Mouse (Mus musculus): ENCODE results near the gene Otc.
A peak's percentile ranks its signal among the peaks of the same experiment; 100 is the strongest.

Gene Otc

DNA sequence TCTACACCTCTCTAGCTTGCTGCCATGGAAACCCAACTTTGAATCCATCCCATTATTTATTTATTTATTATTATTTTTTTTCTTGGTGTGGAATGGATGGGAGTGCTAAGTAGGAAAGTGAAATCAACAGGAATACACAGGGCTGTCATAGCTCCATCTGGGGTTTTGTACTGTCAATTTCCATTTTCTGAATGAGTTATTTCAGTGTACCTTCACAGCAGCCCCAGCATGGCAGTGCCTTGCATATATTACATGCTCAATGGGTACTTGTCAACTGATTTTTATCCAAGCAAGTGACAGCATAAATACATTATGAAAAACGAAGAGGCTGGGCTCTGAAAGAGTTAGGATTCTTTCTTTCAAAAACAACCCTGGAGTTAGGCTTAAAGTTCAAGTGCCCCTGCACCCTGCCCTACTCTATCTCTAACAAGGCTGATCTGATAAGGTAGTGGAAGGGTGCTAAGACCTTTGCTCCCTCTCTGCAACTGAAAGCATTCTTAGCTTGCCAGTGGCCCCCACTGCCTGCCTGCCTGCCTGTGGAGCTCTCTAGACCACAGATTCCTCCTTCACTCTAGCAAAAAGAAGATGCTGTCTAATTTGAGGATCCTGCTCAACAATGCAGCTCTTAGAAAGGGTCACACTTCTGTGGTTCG lies at the start of gene Otc:
Gene Otc, plus strand, starts transcription at position 454 of the 653 bp plus-strand sequence.
- no peak for DNase-seq (ENCODE audit: low read depth)

DNA sequence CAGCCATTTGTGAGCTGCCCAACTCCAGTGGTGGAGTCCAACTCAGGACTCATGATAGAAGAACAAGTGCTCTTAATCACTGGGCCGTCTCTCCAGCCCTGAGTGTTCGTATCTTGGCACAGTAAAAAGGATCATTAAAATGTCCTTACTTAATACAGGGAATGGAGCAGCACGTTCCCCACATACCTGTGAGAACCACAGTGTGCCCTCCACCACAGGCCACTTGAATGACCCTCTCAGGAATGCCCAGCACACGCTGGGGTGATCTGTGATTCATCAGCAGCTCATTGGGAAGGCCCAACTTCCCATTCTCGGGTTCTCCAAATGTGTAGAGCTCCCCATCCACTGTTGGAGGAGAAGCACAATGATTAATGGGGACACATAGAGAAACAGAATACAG lies 46.2 kb upstream of the Otc start:
- no peak for DNase-seq (ENCODE audit: low read depth)

DNA sequence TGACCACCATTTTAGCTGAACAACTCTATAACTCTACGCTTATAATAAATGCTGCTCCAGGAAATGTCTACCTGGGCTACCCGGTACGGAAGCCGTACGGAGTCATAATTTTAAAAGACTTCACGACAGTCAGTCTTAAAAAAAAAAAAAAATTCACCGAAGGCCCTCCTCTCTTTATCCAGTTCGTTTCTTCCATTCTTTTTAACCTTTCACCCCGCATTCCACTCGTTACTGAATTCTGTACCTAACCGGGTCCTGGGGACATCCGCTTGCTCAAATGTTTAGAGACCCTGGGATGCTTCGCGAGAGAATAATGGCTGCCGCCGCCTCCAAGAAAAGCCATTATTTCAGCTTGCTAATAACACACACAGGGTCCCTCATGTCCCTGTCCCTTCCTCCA lies 36.1 kb upstream of the Otc start:
- peak; percentile 55 for DNase-seq (ENCODE audit: low read depth)

DNA sequence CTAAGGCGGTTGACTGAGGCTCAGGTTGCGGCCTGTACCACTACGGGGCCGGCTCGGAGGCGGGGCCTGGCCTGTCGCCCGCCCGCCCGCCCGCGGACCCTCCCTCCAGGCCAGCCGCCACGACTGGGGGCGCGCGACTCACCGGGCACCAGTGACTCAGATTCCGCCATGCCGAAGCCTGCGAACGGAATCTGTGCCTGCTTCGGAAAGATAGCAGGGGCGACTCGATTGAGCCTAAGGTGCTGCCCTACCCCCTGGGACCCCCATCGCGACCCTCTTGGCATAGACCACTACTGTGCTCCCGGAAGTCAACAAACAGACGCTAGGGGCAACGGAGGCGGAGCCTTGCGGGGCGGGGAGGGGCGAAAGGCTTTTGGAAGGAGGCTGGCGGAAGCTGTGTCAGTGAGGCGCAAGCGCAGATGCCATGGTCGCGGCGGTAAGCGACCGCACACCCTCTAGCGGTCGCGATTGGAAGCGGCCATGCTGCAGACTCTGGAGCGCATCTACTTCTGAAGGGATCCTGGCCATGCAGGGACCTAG lies 35.6 kb upstream of the Otc start, which contains the start of gene Rpgr:
Gene Rpgr, minus strand, starts transcription at position 511 of the 540 bp plus-strand sequence.
- peak; percentile 94 for DNase-seq (ENCODE audit: low read depth)

DNA sequence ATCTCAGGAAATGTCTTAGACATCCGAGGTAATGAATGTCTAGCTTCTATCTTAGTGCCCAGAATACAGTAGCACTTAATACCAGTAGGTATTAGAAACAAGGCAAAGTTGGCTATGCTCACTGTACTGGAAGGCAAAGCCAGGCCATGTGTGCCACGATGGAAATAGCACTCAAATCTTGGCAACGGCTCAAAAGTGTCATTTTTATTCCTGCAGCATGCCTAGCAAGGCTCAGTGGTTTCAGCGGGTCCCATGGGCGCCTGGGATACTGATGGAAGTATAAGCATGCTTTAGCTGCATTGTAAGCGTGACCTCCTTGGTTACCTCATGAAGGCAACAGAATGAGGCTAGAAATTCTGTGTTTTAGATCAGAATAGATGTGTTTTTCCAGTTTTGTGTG lies 32.8 kb upstream of the Otc start:
- peak; percentile 1 for DNase-seq (ENCODE audit: low read depth)

DNA sequence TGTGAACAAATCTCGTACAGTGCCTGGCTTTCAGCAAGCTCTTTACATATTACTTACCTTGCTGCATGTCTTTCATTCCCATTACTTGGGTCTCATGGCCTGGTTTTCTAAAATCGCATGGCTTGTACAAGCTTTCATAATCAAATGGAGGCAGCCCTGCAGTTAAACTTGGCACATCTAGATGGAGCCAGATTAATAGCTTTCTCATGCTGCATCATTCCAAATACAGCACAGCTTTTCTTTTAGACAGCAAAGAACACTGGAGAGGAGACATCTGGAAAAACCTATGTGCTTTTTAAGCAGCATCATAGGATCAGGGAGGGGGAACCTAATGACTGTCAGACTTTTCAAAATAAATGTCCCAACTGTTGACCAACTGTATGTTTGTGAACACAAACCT lies 19.1 kb upstream of the Otc start:
- DNase-seq (ENCODE audit: low read depth): no peak

DNA sequence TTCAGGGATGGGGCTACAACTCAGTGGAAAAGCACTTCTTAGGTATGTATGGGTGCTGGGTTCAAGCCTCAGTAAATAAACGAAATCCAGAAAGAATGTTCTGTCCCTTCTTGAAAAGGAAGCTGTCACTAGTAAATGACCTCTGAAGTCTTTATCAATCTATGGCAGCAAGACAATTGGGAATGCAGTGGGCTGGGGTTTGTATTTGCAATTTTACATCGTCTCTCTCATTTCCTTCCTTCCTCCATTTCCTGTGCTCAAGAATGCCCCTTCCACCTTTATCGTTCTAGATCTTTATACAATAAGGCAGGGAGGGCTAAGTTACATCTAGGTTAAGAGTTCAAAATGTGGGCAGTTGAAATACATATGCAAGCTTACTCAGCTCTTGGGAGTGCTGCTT lies 17.5 kb upstream of the Otc start:
- DNase-seq (ENCODE audit: low read depth): no peak

DNA sequence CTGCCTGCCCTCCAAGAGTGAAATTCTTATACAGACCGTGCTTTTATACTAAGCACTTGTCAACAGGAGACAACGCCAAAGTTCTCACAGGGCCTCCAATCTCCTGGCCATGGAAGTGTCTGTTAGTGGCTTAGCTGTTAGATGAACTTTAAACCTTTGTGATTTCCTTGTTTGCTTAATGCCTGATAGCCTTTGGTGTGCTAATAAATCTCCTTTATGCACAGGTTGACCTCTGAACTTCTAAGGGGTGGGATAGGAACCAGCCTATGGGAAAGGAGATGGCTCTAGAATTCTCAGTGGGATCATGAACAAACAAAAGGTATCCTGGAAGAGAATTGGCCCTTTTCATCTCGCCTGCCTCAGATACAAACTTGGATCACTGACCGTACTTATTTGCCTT lies 12.6 kb upstream of the Otc start:
- DNase-seq (ENCODE audit: low read depth): no peak

DNA sequence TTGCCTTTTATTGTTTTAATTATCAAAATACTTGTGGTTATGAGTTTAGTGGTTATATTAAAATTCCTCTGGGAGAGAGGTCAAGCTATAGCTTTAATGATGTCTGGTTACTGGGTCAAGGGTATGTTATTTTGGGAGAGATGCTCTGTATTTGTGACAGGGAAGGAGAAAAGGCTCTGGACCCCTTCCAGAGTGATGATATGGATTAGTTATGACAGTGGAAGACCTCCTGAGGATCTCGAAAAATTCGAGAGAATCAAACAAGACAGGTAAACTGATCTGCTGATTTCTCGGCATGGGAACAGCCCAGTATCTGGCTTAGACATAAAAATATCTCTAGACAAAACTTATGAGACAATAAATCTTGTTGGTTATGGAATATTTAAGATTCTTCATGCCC lies 8.2 kb upstream of the Otc start:
- DNase-seq (ENCODE audit: low read depth): no peak

DNA sequence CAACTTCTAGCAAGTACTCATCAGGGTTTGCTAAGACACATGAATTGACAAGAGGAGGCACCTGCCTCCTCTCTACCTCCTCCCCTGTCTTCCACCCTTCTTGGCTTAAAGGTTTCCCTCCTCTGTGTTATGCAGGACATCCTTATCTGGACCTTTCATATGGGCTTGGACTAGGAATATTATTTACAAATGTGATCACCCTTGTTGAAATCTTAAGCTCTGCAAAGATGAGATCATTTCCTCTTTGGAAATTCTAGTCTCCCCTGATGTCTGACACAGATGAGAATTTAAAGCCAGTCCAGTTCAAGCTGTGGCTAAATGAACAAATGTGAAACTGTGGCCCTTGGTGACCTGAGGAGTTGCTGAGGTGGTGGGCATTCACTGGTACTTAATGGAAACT lies 748 bp upstream of the Otc start:
- no peak for DNase-seq (ENCODE audit: low read depth)

DNA sequence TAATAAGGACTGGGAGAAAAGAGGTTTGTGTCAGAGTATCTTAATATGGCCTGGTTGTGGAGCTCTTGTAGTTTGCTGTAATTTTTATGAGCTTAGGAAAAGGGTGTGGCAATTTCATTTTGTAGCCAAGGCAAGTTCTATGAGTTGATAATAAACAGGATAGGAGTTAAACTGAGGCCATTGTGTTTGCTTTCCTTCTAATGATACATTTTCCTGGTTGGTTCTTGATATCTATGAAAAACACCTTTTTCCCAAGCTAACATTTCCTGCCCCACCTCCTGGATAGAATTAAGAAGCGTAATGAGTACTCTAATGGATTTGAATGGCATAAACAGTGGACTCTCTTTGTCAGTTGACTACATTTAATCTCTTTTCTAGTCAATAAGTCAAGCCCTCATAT lies 5.7 kb downstream of the Otc start:
- DNase-seq (ENCODE audit: low read depth): no peak

DNA sequence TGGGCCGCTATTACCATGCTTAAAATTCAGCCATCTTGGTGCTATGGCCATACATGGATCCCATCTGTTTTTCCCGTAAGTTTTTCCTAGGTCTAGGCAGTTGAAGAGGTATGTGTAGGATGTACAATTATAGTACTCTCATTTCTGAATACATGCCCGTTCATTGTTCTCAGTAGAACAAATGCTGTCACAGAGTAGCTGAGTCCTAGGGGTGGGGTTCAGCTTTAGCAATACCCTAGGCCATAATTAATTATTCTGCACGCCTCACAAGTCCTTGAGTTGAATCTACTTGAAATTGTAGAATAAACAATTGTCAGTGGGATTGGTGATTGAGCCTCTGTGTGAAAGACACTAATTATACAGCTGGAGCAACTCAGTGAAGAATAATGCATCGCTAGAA lies 6.2 kb downstream of the Otc start:
- no peak for DNase-seq (ENCODE audit: low read depth)

DNA sequence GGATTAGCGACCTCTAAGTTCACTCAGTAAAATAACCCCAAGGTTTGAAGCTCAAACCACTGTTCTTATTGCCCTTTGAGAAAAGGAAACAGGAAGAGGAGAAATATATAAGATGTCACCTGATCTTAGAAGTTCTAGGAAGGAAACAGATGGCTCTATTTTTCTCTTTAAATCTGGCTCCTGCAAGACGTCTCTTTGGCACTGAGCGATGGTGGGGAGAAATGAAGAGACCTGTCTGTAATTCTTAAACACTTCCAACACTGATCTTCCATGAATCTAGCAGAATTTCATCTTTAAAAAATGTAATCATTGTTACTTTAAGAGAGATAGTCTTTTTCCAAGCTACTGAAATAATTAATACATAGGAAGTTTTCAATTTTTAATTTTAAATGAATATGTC lies 16.2 kb downstream of the Otc start:
- DNase-seq (ENCODE audit: low read depth): no peak

DNA sequence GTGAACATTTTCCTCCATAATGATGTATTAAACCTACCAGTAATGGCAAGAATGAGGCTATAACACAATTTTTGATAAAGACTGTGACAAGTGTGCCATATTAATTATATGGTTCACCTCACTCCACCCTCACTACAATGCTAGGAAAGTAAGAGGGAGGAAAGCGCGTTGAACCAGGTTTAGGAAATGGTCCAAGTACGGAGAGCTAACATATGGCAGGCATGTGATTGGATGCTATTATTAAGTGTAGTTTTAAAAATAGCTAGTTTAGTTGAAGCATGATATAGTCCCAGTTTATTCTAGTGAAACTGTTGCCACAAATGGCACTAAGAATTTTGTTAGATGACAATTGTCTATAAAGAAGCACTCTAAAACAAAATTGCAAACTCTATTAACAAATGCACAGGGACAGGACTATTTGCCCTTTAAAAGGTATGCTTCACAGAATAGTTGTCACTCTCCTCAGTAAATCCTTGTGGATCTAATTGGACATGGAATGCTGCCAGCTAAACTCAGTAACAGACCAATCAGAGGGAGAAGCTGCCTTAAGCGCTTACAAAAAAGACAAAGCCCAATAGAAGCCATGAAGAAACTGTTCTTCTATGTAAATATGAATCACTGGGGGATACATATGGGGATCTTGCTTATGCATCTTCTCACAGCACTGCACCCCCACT lies 16.8 kb downstream of the Otc start:
- DNase-seq (ENCODE audit: low read depth): no peak

DNA sequence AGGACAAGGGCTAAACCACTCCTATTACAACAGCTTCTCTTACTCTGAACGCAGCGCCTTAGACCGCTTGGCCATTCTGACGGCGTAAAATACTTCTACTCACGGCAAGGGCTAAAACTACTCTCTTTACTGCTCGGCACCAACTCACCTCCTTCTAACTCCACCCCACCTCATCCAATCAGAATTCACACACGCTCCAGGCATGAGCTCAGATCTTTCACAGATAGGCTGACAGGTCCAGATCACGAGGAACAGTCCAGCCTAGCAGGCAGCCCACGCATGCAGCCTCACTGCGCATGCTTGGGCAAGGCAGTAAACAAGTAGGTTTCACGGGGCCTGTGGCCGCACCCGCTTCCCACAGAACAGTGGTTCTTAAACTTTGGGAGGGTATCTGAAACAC lies 45.2 kb downstream of the Otc start:
- DNase-seq (ENCODE audit: low read depth): no peak

DNA sequence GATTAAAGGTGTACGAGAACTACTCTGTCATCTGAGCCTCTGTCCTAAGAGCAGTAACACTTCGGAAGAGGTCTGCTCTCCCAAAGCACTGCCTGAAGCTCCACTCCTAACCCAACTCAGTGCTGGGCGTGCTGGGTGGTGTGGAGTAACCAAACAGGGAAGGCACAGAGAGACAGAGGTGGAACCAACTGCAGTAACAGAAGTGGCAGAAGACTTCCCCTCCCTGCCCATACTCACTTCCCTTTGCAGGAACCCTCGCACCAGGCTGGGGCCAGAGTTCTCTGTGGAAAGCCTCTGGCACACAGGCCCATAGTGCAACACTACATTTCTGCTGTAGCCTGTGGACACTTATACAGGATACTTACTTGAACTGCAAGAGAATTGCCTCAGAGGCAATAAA lies 66.1 kb downstream of the Otc start:
- no peak for DNase-seq (ENCODE audit: low read depth)

DNA sequence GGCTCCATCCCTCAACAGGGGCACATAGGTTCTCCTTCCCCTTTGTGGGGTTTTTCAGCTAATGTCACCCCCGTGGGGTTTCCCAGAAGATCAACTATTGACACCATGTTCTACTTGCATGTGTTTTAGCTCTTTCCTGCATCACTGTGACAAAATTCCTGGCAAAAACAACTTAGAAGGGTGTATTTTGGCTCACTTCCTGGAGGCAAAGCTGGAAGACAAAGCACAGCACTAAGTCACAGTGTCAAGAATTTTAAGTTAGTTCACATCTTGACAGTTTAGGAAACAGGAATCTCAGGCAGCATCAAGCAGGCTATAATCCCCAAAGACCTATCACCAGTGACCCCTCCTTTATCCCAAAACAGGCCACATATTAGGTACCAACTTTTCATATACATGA lies 78.1 kb downstream of the Otc start:
- no peak for DNase-seq (ENCODE audit: low read depth)

DNA sequence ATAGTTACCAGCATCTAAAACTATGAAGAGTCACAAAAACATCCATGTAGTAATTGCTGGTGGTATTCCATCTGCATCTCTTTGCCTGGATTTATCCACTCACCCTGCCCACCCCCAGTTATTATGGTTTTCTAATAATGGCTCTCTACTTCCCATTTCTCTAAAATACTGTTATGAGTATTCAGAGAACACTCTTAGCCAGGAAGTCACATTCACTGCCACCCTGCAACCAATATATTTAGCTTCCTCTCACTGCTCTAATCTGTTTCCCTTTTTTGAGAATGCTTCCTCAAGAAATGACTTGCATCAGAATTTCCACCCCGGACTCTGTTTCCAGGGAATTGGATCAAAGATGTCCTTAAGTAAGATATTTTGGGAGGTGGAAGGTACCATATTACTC lies 79.6 kb downstream of the Otc start:
- DNase-seq (ENCODE audit: low read depth): no peak

DNA sequence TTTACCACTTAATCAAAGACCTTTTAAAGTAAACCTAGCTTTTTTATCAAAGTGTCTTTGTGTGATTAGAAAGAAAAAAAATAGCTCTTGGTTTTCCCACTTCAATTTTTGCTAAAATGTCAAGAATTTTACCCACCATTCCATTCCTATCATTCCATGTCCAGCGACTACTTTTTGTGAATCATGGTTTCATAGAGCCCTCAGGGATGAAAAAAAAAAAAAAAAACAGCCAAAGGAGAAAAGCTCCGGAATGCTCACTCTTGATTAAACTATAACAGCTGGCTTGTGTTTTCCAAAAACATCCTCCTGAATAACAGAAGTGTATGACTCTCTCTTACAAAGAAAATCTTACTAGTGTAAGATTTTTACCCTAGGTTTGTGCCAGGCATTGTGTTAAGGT lies 84.7 kb downstream of the Otc start:
- DNase-seq (ENCODE audit: low read depth): no peak

DNA sequence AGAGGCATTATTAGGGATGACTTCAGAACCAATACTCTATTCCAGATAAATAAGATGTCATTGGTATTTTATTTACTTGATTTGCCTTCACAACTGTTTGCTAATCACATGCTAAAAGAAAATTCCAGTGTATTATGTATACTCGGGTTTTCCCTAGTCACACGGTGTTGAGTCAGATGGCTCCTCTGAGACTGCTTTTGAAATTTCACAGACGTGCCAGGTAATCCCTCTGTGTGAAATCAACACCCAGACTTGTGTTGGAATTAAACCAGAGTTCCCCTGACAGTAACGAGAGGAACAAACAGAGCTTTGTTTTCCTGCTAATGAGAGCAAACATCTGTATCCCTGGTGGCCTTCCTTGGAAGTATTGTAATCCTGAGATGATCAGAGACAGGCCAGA lies 103.8 kb downstream of the Otc start:
- DNase-seq (ENCODE audit: low read depth): no peak

Measured in NIH3T3 (cell line).